Mouse (Mus musculus) embryonic facial prominence, embryonic 11.5 days (tissue): ENCODE results near the gene Dip2b. TPM values are rescaled to one million over a fixed set of nuclear protein-coding genes. Genes with fewer than 3 reads are reported as not detected.

Source experiments
- ATAC-seq: fragments of 200-750 bp; cut with Nextera tagmentation; replicated peaks from 2 replicates; pipeline ENCODE4 v1.8.0; 2017; ENCODE audit warnings: low read depth; ENCODE audit not compliant: insufficient number of reproducible peaks, low FRiP score, low TSS enrichment
- DNase-seq: peaks from one replicate; pipeline ENCODE4 v3.0.0-alpha.2; 2015; ENCODE audit warnings: low spot score
- H3K27ac ChIP-seq: fragments of 300-500 bp; sonication (generic); replicated peaks from 2 replicates; pipeline ENCODE4 v1.5.1; 2014; ENCODE audit warnings: mild to moderate bottlenecking, low read depth, low read length, control low read depth
- H3K27me3 ChIP-seq: fragments of 300-500 bp; sonication (generic); 2 replicates; pipeline ENCODE4 v1.6.1; 2014; ENCODE audit warnings: mild to moderate bottlenecking, low read length, moderate library complexity, mixed read lengths; ENCODE audit not compliant: control insufficient read depth, insufficient read depth
- H3K36me3 ChIP-seq: fragments of 300-500 bp; sonication (generic); replicated peaks from 2 replicates; pipeline ENCODE4 v1.6.1; 2014; ENCODE audit warnings: low read depth, mild to moderate bottlenecking, low read length, moderate library complexity, mixed read lengths; ENCODE audit not compliant: control insufficient read depth, insufficient read depth
- H3K4me1 ChIP-seq: fragments of 300-500 bp; sonication (generic); 2 replicates; pipeline ENCODE4 v1.6.1; 2014; ENCODE audit warnings: low read length, mixed read lengths; ENCODE audit not compliant: control insufficient read depth, insufficient read depth
- H3K4me2 ChIP-seq: fragments of 300-500 bp; sonication (generic); 2 replicates; pipeline ENCODE4 v1.6.1; 2014; ENCODE audit warnings: low read depth, mild to moderate bottlenecking, control low read depth, low read length, moderate library complexity
- H3K4me3 ChIP-seq: fragments of 300-500 bp; sonication (generic); 2 replicates; pipeline ENCODE4 v1.5.1; 2014; ENCODE audit warnings: low read depth, low read length, control low read depth
- H3K9ac ChIP-seq: fragments of 300-500 bp; sonication (generic); replicated peaks from 2 replicates; pipeline ENCODE4 v1.6.1; 2014; ENCODE audit warnings: mild to moderate bottlenecking, control low read depth, low read length
- H3K9me3 ChIP-seq: fragments of 300-500 bp; sonication (generic); replicated peaks from 2 replicates; pipeline ENCODE4 v1.6.1; 2016; ENCODE audit warnings: mild to moderate bottlenecking, low read length, inconsistent platforms, mixed read lengths; ENCODE audit not compliant: control insufficient read depth
- WGBS: fragments of 180-500 bp; shearing (Covaris S2); extraction: QIAGEN DNeasy Blood & Tissue Kit; methylation state at CpG from one replicate; pipeline ENCODE4 v1.1.7; 2014; 5-methylcytosine and 5-hydroxymethylcytosine counted together
- polyA plus RNA-seq: library from polyadenylated mRNA; unstranded; fragments of >200 nt; fragmentation: Nextera tagmentation; extraction: Ambion mirVana; gene quantifications from 2 replicates; pipeline ENCODE4 v1.2.1, GENCODE M21; 2014

The Dip2b gene
- polyA plus RNA-seq, 1 experiment from 2014 or later = 15.4 TPM

DNA sequence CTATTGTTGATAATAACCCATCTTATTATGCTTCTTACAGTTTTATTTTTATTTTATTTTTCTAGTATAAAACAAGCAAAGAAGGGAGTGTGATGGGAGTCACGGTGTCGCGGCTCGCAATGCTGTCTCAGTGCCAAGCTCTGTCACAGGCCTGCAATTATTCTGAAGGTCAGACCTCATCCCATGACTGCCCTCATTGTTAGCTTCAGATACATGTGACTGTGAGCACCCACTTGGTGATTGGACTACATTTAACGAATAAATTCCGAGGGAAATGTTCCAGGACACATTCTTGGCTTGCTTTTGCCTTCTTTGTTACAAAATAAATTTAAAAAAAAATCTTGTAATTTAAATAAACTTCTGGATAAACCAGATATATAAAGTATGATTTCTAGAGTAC is 129.3 kb downstream of the Dip2b start:
- Histone ChIP-seq H3K9me3 (no peaks in the 10 kb centered on the region), H3K4me2 (no peak overlapping the region), H3K27ac (no peak overlapping the region), H3K9ac (no peak overlapping the region), H3K4me3 (no peak overlapping the region), H3K36me3 (peaks cover 9% of the 10 kb centered on the region), H3K4me1 (no peaks in the 10 kb centered on the region), H3K27me3 (no peaks in the 10 kb centered on the region)
- 86% methylated on average over 6 of the region's 6 CpGs for WGBS
- ATAC-seq = no peak
- no peak for DNase-seq

- Histone ChIP-seq H3K27ac (no peak overlapping the region), H3K4me3 (no peak overlapping the region), H3K9me3 (no peaks in the 10 kb centered on the region), H3K27me3 (no peaks in the 10 kb centered on the region), H3K4me1 (no peaks in the 10 kb centered on the region), H3K9ac (no peak overlapping the region), H3K36me3 (peaks cover 9% of the 10 kb centered on the region), H3K4me2 (no peak overlapping the region)
- WGBS = 82% methylated on average over 8 of the region's 8 CpGs
- DNase-seq (no peak), ATAC-seq (no peak)
Observed at GRCm38 (mm10) chr15:100168191-100168606, 129.7 kb downstream of the Dip2b start.

DNA sequence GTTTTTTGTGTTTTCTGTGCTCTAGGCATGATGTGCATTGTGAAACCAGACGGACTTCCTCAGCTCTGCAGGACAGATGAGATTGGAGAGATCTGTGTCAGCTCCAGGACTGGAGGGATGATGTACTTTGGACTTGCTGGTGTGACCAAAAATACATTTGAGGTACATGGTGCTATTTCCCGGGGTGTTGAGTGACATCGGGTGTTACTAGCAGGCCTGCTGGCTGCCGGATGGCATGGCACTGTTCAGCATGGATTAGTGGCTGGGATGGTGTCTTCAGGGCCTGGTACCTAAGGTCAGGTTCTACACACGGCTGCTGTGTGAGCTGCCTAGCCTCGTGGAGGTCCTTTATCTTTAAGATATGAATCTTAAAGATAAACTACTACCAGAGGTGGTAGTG is 136.7 kb downstream of the Dip2b start:
- 89% methylated on average over 6 of the region's 6 CpGs for WGBS
- no peaks in the 10 kb centered on the region for H3K27me3 ChIP-seq
- no peak overlapping the region for H3K27ac ChIP-seq
- DNase-seq (no peak), ATAC-seq (no peak)
- no peak overlapping the region for H3K9ac ChIP-seq
- peaks cover 7% of the 10 kb centered on the region for H3K36me3 ChIP-seq
- no peaks in the 10 kb centered on the region for H3K4me1 ChIP-seq
- no peak overlapping the region for H3K4me2 ChIP-seq
- no peaks in the 10 kb centered on the region for H3K9me3 ChIP-seq
- H3K4me3 ChIP-seq = no peak overlapping the region

- H3K27me3 ChIP-seq = no peaks in the 10 kb centered on the region
- no peak overlapping the region for H3K9ac ChIP-seq
- ATAC-seq = no peak
- H3K36me3 ChIP-seq = peaks cover 2% of the 10 kb centered on the region
- no peak for DNase-seq
- no peak overlapping the region for H3K27ac ChIP-seq
- 85% methylated on average over 3 of the region's 3 CpGs for WGBS
- no peaks in the 10 kb centered on the region for H3K9me3 ChIP-seq
- H3K4me2 ChIP-seq = no peak overlapping the region
- no peaks in the 10 kb centered on the region for H3K4me1 ChIP-seq
- H3K4me3 ChIP-seq = no peak overlapping the region
Observed at GRCm38 (mm10) chr15:100177167-100177566, 138.7 kb downstream of the Dip2b start.

DNA sequence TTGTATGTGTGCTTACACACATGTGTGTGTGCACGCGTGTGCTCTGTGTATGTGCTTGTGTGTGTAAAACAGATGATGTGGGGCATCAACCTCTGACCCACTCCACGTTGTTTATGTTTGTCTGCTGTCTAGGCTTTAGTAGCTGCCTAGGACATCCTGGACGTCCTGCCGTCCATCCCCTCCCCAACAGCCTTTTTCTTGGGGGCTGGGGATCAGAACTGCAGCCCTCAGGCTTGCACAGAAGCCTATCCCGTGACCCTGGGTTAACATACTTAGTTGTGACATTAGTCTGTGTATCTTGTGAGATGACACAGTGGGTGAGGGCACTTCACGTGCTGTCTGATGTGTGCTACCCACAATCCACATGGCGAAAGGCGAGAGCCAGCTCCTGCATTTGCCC is 139.1 kb downstream of the Dip2b start:
- H3K9ac ChIP-seq = no peak overlapping the region
- WGBS = 85% methylated on average over 9 of the region's 9 CpGs
- DNase-seq (no peak), ATAC-seq (no peak)
- peaks cover under 1% of the 10 kb centered on the region for H3K36me3 ChIP-seq
- no peaks in the 10 kb centered on the region for H3K27me3 ChIP-seq
- no peak overlapping the region for H3K4me2 ChIP-seq
- no peaks in the 10 kb centered on the region for H3K4me1 ChIP-seq
- no peak overlapping the region for H3K4me3 ChIP-seq
- no peaks in the 10 kb centered on the region for H3K9me3 ChIP-seq
- no peak overlapping the region for H3K27ac ChIP-seq

- ATAC-seq = no peak
- no peak overlapping the region for H3K4me3 ChIP-seq
- DNase-seq = no peak
- H3K4me2 ChIP-seq = no peak overlapping the region
- 80% methylated on average over 7 of the region's 7 CpGs for WGBS
- H3K36me3 ChIP-seq = no peaks in the 10 kb centered on the region; the same call in 1 of the 2 replicates
- no peaks in the 10 kb centered on the region for H3K27me3 ChIP-seq
- H3K4me1 ChIP-seq = no peaks in the 10 kb centered on the region
- no peaks in the 10 kb centered on the region for H3K9me3 ChIP-seq
- no peak overlapping the region for H3K27ac ChIP-seq
- no peak overlapping the region for H3K9ac ChIP-seq
Observed at GRCm38 (mm10) chr15:100178487-100178886, 140.0 kb downstream of the Dip2b start.

DNA sequence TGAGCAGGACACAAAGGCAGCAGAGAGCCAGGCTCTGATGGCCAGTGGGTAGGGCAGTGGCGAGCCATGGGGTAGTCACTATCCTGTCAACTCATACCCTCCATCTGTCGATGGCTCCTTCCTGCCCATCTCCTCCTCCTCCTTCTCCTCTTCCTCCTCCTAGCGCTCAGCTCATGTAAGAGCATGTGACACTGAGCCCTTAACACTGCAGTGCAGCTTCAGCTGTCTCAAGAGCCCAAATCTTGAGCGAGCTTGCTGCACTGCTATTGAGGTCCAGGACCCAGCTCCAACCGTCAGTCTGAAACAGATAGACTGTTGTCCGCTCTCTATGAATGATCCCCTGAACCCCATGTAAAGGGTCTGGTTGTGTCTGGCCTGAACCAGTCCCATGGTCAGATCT is 141.2 kb downstream of the Dip2b start:
- no peaks in the 10 kb centered on the region for H3K9me3 ChIP-seq
- 92% methylated on average over 6 of the region's 6 CpGs for WGBS
- no peak overlapping the region for H3K4me3 ChIP-seq
- no peak overlapping the region for H3K27ac ChIP-seq
- no peaks in the 10 kb centered on the region for H3K27me3 ChIP-seq
- ATAC-seq (no peak), DNase-seq (no peak)
- H3K4me2 ChIP-seq = no peak overlapping the region
- peaks cover under 1% of the 10 kb centered on the region; the same call in 1 of the 2 replicates for H3K36me3 ChIP-seq
- H3K4me1 ChIP-seq = no peaks in the 10 kb centered on the region
- H3K9ac ChIP-seq = no peak overlapping the region

GRCm38 (mm10) chr15:100180221-100180620 is 141.8 kb downstream of the Dip2b start:
- Histone ChIP-seq H3K4me2 (no peak overlapping the region), H3K27ac (no peak overlapping the region), H3K4me3 (no peak overlapping the region), H3K27me3 (no peaks in the 10 kb centered on the region), H3K9ac (no peak overlapping the region), H3K9me3 (no peaks in the 10 kb centered on the region), H3K4me1 (no peaks in the 10 kb centered on the region), H3K36me3 (peaks cover 2% of the 10 kb centered on the region; the same call in 1 of the 2 replicates)
- ATAC-seq = no peak
- DNase-seq = no peak
- 93% methylated on average over 4 of the region's 4 CpGs for WGBS
